Mouse (Mus musculus): Measurements from ENCODE around the gene Apela. TPM values are rescaled to one million over a fixed set of nuclear protein-coding genes. Genes with fewer than 3 reads are reported as not detected.
"Not testable (repeated sequence)": the region's sequence is repeated elsewhere in the genome, so short reads cannot be mapped to it uniquely, and the experiment has no call there.

Apela gene
- total RNA-seq, 2 experiments from 2014 or later = 0.36 TPM; not detected in 1

DNA sequence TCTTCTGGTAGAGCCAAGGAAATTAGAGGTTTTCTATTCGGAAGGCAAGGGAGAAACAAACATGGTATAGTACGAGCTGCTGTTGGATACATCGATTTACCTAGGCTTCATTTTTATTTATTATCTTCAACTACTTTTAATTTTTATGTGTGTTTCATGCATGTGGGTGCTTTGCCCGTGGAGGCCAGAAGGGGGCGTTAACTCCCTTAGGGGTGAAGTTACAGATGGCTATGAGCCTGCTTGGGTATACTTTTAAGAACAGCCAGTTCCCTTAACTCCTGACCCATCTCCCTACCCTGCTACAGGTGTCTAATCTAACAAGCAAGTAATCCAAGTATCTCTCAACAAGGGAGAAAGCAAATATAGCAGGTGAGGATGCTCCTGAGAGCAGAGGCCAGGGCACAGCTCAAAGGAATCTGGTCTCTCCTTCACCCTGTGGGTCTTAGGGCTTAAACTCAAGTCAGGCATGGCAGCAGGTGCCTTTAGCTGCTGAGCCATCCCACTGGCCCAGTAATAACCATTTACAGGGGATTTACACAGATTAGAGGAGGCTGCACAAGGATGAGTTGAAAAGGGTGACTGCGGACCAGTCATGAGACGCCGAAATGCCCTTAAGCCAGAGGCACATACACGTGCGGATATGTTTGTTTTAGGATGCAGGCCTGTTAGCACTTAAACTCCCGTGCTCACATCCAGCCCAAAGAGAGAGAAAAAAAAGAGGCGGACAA lies 8.0 kb downstream of the Apela start:
- no peak for DNase-seq (ENCODE audit: low spot score)
- intact Hi-C loops (cut with DNase I) = no loop called here

DNA sequence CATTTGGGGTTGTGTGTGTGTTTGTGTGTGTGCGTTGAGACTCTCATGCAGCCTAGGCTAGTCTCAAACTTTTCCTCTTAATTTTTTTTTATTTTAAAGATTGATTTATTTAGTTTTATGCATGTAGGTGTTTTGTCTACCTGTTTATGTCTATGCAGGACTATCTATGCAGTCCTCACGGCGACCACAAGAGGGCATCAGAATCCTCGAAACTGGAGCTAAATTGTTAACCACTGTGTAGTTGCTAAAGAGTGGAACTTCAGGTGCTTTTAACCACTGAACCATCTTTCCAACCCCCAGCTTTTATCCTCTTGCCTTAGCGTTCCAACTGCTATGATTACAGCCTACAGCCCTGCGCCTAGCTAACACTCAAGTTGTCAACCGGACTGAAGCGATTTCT lies 14.7 kb downstream of the Apela start:
- DNase-seq (ENCODE audit: low spot score) = no peak
- intact Hi-C loops (cut with DNase I) = loop anchor here (1.0 kb wide), 1 partner anchor 88 kb away; no protein-coding TSS in a partner anchor

DNA sequence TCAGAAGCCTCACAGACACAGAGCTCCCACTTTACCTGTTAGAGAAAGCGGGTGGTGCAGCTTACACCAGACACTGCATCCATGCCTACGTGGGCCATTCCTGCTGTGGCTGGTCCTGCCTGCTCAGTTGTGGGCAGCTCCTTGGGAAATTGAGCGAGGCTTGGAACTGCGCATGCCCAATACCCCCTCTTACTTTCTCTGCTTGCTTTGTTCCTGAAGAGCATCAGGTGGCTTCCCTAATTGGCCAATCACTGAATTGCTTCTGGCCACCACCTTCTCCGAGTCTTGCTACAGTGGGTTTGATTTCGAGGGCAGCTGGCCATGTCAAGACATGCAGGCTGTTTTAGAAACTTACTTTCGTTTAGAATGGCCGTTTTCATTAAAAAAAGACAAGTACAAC lies 18.7 kb downstream of the Apela start, which contains the start of the genes Trim61 and Trim60:
Trim61 (minus strand) TSS at position 101 of the 400 bp plus-strand sequence.
Trim60 (minus strand) TSS at position 162 of the 400 bp plus-strand sequence.
- no peak for DNase-seq (ENCODE audit: low spot score)
- intact Hi-C loops (cut with DNase I) = no loop called here

DNA sequence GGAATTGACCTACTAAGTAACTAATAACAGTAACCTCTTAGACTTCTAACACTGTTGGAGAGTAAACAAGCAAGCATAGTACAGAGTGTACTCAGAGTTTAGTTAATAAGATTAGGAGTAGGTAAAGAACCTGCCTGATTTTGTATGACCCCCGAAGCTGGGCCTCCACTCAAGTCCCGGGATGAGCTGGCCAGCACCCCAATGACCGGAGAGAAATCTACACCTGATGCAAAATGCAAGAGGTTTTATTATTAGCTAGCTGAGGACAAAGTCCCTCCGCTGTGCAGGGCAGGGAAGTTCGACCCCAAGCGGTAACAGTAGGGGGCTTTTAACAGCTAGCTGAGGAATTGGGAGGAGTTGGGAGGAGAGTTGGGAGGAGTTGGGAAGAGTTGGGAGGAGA lies 29.5 kb downstream of the Apela start:
- DNase-seq (ENCODE audit: low spot score); intact Hi-C loops (cut with DNase I): not testable (repeated sequence)

DNA sequence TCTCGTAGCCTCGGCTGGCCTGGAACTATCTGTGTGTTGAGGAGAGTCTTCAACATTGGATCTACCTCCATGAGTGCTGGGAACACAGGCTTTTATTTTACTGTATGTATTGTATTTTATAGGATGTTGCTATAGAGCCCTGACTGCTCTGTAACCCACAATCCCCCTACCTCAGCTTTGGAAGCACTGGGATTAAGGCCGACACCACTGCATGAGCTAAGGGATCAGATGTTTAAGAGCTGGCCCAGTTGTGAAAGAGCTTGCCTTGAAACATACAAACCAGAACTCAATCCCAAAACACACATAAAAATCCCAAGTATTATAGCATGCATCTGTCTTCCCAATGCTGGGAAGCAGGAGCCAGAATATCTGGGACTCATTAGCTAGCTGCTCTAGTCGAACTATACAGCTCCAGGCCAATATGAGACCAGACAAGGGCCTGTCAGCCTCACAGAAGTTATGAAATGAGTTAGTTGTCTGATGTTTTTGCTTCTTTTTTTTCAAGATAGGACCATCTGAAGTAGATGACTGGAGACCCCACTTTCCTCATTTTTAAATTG lies 38.2 kb downstream of the Apela start:
- intact Hi-C loops (cut with DNase I) = no loop called here
- no peak for DNase-seq (ENCODE audit: low spot score)

DNA sequence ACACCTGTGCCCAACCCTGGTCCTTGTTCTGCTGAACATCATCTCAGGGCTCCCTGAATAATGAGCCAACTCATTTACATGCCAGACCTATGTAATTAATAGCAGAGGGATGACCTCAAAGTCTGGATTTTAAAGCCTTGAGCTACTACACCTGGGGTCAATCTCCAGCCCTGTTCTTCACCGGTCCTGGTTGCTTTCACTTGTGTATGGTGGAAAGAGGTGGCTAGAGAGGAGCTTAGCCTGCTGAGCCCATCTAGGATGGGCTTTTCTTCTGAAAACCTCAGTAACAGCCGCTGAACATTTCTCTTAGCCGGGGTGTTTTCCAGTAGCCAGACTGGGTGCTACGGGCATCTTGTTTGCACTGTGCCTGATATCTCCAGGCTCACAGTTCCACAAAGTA lies 49.4 kb downstream of the Apela start, which contains the start of gene Trim75:
Trim75 (minus strand) TSS at position 101 of the 400 bp plus-strand sequence.
- intact Hi-C loops (cut with DNase I) = no loop called here
- no peak for DNase-seq (ENCODE audit: low spot score)

DNA sequence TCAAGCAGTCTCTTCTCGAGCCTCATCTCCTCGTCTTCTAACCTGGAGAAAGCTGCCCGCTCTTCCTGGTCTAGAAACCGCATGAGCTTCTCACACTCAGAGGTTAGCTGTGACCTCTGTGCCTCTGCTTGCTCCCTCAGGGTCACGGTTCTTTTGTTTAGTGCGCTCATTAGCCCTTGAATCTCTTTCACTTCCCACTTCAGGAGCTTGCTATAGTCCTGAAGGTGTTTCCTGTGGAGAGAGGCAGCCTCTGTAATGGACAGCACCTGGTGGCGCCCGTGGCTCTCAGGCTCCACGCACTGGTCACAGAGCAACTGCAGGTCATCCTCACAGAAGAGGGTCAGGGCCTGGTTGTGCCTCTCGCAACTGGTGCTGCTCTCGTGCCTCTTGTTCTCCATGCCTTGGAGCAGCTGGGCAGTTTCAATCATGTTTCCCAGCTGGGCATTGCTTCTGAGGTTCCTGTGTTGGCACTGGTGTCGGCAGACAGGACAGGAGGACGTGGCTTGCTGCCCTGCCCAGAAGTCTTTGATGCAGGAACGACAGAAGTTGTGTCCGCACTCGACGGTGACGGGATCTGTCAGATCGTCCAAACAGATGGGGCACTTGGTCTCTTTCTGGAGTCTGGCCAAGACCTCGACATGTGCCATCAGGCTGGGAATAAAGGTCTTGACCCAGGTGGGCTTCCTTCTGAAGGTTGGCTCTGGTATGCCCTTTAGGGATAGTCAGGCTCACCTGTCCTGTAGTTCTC lies 53.8 kb downstream of the Apela start:
- intact Hi-C loops (cut with DNase I) = no loop called here
- no peak for DNase-seq (ENCODE audit: low spot score)

Other genes starting within 250 kb of the Apela start
- gene Klhl2, start 187.3 kb downstream of the Apela start, total RNA-seq (2021) = 10 to 100 TPM; 11.4 to 13.1 TPM
- 10 to 100 TPM; 15.4 to 18.7 TPM for gene Tmem192, start 90.2 kb downstream of the Apela start, total RNA-seq (2021)
- gene Trim75, start 49.5 kb downstream of the Apela start, total RNA-seq (2021) = not detected
- gene Trim61, start 18.8 kb downstream of the Apela start, total RNA-seq (2021) = not detected
- not detected for gene Trim60, start 18.8 kb downstream of the Apela start, total RNA-seq (2021)
- gene Gm10663, start 37.7 kb upstream of the Apela start, total RNA-seq (2021) = not detected
- not detected for gene BC030870, start 92.2 kb upstream of the Apela start, total RNA-seq (2021)